Mouse (Mus musculus) telencephalon, adult 2 months (tissue): ENCODE measurements around the gene Tmem79.
"Not testable (repeated sequence)": the region's sequence is repeated elsewhere in the genome, so short reads cannot be mapped to it uniquely, and the experiment has no call there.

Experiments used
- DNase-seq: peaks from one replicate; pipeline ENCODE4 v3.0.0-alpha.2; 2011; ENCODE audit warnings: low read depth, low spot score

Gene Tmem79

DNA sequence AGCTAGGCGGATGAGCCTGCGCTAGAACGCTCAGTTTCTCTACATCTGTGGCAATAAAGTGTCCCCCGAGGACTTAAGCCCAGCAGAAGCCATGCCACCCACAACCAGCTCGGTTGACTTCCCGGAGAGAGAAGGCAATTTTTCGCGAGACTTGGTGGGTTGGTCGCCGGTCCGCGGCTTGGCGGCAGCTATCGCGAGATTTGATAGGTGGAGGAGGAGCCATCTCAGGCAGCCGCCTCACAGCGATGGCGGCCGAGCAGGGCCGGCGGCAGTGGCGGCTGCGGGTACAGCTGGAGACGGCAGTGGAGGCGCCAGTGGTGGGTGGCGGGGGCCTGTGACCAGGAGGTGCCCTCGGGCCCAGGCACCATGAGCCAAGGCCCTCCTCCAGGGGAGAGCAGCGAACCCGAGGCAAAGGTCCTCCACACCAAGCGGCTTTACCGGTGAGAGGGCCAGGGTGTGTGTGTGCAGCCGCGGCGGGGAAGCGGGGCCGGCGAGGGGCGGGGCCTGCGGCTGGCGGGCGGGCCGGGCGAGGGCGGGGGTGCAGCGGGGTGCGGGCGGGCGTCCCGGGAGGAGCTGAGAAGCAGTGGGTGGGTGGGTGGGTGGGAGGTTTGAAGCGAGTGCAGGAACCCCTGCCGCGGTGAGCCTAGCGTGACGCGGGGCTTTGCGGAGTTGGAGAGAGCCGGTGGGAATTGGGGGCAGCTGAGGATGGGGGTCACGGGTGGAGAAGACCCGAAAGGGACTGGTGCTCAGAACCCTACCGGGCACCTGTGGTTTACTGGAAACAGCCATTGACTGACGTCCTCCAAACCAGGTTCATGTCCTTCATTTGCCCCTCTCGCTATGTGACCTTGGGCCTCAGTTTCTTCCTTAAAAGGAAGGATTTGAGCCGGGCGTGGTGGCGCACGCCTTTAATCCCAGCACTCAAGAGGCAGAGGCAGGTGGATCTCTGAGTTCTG lies at the start of gene Tmem79, which contains the start of gene Smg5:
Gene Tmem79 (minus strand): TSS at position 91 of the 956 bp plus-strand sequence.
Gene Smg5 (plus strand): TSS at position 203 of the 956 bp plus-strand sequence.
- peak; percentile 92 for DNase-seq

DNA sequence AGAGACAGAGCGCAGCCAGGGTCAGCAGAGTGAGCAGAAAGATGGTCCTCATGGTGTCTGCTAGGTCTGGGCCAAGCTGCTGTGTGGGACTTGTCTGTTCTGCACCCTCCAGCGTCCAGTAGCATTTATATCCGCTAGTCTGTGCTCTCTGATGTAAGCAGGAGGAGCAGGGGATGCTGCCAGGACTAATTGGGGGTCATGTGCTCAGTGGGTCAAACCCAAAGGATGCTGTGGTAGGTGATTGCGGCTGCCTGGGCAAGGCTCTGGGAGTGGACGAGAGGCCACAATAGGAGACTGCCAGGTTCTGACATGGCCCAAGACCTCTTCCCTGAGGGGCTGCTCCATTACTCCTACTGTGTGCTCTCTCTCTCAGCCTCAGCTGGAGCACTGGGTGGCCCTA lies 48.4 kb upstream of the Tmem79 start, which contains the start of gene Bglap:
Gene Bglap (minus strand): TSS at position 101 of the 400 bp plus-strand sequence.
- DNase-seq = no peak

GRCm38 (mm10) chr3:88382383-88382782 lies 46.4 kb upstream of the Tmem79 start:
- not testable (repeated sequence) for DNase-seq

DNA sequence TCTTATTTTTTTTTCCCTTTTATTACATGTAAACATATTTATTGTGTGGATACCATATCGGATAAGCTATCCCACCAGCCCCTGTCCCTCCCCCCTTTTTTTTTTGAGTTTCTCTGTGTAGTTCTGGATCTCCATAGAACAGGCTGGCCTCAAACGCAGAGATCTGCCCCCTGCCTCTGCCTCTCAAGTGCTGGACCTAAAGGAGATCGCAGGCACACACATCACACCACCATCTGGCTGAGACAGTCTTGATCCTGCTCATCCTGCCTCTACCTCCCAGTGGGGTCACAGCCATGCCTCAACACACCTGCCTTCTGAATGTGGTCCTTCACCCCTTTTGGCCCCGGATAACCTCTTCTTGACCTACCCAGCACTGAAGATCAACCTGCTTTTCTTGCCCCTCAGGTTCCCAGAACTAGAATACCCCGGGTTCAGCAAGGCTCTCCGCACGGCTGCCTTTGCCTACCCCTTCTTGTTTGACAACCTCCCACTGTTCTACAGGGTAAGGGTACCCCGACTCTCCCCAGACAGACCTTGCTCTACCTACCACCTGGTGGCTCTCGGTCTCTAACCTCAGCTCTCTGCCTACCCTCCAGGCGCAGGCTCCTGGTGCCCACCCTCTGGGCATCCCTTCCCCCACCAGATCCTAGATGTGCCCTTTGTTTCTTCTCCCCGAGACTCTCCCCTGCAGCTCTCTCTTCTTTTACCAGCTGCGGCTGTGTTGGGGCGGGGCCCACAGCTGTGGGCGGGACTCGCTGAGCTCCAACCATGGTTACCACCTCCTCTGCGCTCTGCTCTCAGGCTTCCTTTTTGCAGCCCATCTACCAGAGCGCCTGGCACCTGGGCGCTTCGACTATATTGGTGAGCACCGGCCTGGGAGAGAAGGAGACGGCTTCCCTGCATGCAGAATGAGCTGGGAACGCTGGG lies 45.7 kb upstream of the Tmem79 start:
- DNase-seq = not testable (repeated sequence)

GRCm38 (mm10) chr3:88378599-88378998 lies 42.7 kb upstream of the Tmem79 start, which contains the start of gene Bglap2:
Gene Bglap2, minus strand, starts transcription at chr3:88378699.
- not testable (repeated sequence) for DNase-seq

DNA sequence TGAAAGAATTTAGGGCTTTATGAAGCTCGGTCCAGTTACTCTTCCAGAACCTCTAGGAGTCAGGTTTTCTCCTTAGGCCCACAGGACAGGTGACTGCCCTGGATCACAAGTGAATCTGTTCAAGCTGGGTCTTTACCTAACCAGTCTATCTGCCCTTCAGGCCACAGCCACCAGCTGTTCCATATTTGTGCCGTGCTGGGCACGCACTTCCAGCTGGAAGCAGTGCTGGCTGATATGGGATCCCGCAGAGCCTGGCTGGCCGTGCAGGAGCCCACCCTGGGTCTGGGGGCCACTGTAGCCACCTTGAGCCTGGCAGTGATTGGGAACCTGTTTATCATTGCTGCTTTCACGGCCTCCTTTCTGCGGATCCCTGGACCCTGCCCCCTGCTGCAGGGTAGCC lies 40.7 kb upstream of the Tmem79 start:
- not testable (repeated sequence) for DNase-seq

DNA sequence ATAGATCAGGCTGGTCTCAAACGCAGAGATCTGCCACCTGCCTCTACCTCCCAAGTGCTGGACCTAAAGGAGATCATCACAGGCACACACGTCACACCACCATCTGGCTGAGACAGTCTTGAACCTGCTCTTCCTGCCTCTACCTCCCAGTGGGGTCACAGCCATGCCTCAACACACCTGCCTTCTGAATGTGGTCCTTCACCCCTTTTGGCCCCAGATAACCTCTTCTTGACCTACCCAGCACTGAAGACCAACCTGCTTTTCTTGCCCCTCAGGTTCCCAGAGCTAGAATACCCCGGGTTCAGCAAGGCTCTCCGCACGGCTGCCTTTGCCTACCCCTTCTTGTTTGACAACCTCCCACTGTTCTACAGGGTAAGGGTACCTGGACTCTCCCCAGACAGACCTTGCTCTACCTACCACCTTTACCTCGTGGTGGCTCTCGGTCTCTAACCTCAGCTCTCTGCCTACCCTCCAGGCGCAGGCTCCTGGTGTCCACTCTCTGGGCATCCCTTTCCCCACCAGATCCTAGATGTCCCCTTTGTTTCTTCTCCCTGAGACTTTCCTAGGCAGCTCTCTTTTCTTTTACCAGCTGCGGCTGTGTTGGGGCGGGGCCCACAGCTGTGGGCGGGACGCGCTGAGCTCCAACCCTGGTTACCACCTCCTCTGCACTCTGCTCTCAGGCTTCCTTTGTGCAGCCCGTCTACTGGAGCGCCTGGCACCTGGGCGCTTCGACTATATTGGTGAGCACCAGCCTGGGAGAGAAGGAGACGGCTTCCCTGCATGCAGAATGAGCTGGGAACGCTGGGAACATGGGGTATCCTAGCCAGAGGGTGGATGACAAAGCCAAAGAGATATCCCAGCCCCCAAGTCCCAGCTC lies 40.0 kb upstream of the Tmem79 start:
- DNase-seq = not testable (repeated sequence)

- not testable (repeated sequence) for DNase-seq
Measured at GRCm38 (mm10) chr3:88372643-88373042, 36.7 kb upstream of the Tmem79 start, which contains the start of gene Bglap3. Gene Bglap3, minus strand, starts transcription at chr3:88372743.

GRCm38 (mm10) chr3:88368511-88368910 lies 32.6 kb upstream of the Tmem79 start:
- DNase-seq = not testable (repeated sequence)

GRCm38 (mm10) chr3:88367517-88367916 lies 31.6 kb upstream of the Tmem79 start:
- not testable (repeated sequence) for DNase-seq

GRCm38 (mm10) chr3:88366830-88367428 lies 31.0 kb upstream of the Tmem79 start:
- not testable (repeated sequence) for DNase-seq

GRCm38 (mm10) chr3:88365705-88366361 lies 29.9 kb upstream of the Tmem79 start:
- no peak for DNase-seq

DNA sequence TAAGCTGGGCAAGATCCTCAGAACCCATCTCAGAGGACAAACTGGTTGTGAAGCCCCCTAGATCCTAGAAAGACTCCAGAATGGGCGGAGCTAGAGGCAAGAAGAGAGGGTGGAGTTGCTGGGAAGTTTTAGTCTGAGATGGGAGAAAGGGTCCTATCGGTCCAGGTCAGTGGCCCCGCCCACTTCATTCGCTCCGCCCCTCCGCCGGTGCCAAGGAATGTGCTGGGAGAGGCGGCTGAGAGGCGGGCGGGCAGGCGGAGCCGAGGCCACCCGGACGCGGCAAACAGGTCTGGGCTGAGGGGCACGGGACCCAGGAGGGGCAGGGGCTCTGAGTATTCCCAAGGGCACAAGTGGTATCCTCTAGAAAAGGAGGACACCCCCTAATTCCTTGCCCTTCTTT lies 28.4 kb upstream of the Tmem79 start, which contains the start of gene Paqr6:
Gene Paqr6 (plus strand): TSS at position 248 of the 400 bp plus-strand sequence.
- no peak for DNase-seq

- no peak for DNase-seq
Measured at GRCm38 (mm10) chr3:88363700-88364099, 27.8 kb upstream of the Tmem79 start.

- no peak for DNase-seq
Measured at GRCm38 (mm10) chr3:88361612-88362313, 25.8 kb upstream of the Tmem79 start.

- DNase-seq = no peak
Measured at GRCm38 (mm10) chr3:88361096-88361495, 25.1 kb upstream of the Tmem79 start.

GRCm38 (mm10) chr3:88359989-88360388 lies 24.0 kb upstream of the Tmem79 start:
- no peak for DNase-seq

DNA sequence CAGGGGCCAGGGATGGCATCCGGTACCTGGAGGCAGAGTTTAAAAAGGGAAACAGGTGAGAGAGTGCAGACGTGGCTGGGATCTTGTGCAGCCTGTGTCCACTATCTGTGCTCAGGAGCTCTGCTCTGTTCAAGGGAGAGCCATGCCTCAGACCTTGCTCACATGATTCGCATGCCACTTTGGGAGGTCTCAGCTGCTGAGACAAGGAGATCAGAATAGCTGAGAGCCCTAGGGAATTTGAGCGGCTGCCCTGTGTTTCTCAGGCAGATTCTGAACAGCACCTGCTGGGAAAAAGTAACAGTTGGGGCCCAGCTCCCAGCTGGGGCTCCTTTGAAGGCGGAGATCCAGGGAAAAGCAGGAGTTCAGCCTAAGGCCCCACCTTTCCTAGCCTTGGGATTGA lies 23.6 kb upstream of the Tmem79 start:
- DNase-seq = no peak
